Mouse (Mus musculus) forebrain, embryonic 13.5 days (tissue): Measurements from ENCODE around the gene Pmpcb. TPM values are rescaled to one million over a fixed set of nuclear protein-coding genes. Genes with fewer than 3 reads are reported as not detected.
A peak's percentile ranks its signal among the peaks of the same experiment; 100 is the strongest.
"Not testable (repeated sequence)": the region's sequence is repeated elsewhere in the genome, so short reads cannot be mapped to it uniquely, and the experiment has no call there.

Experiments
- ATAC-seq: fragments of 200-750 bp; cut with Nextera tagmentation; 2 replicates; pipeline ENCODE4 v1.8.0; 2017
- H3K27ac ChIP-seq: fragments of 300-500 bp; sonication (generic); 2 replicates; pipeline ENCODE4 v1.5.1; 2015; ENCODE audit warnings: inconsistent platforms, mild to moderate bottlenecking, moderate library complexity
- H3K27me3 ChIP-seq: fragments of 300-500 bp; sonication (generic); 2 replicates; pipeline ENCODE4 v1.6.1; 2015; ENCODE audit warnings: mild to moderate bottlenecking, inconsistent platforms
- H3K36me3 ChIP-seq: fragments of 300-500 bp; sonication (generic); 2 replicates; pipeline ENCODE4 v1.6.1; 2015; ENCODE audit warnings: mild to moderate bottlenecking, inconsistent platforms; ENCODE audit not compliant: poor library complexity, severe bottlenecking
- H3K4me1 ChIP-seq: fragments of 300-500 bp; sonication (generic); 2 replicates; pipeline ENCODE4 v1.6.1; 2015; ENCODE audit warnings: inconsistent platforms
- H3K4me2 ChIP-seq: fragments of 300-500 bp; sonication (generic); 2 replicates; pipeline ENCODE4 v1.6.1; 2015; ENCODE audit warnings: inconsistent platforms, mild to moderate bottlenecking, moderate library complexity
- H3K4me3 ChIP-seq: fragments of 300-500 bp; sonication (generic); 2 replicates; pipeline ENCODE4 v1.5.1; 2015; ENCODE audit warnings: mild to moderate bottlenecking, inconsistent platforms
- H3K9ac ChIP-seq: fragments of 300-500 bp; sonication (generic); 2 replicates; pipeline ENCODE4 v1.6.1; 2015; ENCODE audit warnings: mild to moderate bottlenecking, inconsistent platforms
- H3K9me3 ChIP-seq: fragments of 300-500 bp; sonication (generic); replicated peaks from 2 replicates; pipeline ENCODE4 v1.6.1; 2016; ENCODE audit warnings: inconsistent platforms
- WGBS: fragments of 180-500 bp; shearing (Covaris S2); methylation state at CpG from one replicate; pipeline ENCODE4 v1.1.7; 2015; 5-methylcytosine and 5-hydroxymethylcytosine counted together
- polyA plus RNA-seq: library from polyadenylated mRNA; unstranded; fragments of >200 nt; fragmentation: Nextera tagmentation; extraction: Ambion mirVana; gene quantifications from 2 replicates; pipeline ENCODE4 v1.2.1, GENCODE M21; 2015

Pmpcb gene
- 96.4 and 99.8 TPM in 2 replicates for polyA plus RNA-seq

DNA sequence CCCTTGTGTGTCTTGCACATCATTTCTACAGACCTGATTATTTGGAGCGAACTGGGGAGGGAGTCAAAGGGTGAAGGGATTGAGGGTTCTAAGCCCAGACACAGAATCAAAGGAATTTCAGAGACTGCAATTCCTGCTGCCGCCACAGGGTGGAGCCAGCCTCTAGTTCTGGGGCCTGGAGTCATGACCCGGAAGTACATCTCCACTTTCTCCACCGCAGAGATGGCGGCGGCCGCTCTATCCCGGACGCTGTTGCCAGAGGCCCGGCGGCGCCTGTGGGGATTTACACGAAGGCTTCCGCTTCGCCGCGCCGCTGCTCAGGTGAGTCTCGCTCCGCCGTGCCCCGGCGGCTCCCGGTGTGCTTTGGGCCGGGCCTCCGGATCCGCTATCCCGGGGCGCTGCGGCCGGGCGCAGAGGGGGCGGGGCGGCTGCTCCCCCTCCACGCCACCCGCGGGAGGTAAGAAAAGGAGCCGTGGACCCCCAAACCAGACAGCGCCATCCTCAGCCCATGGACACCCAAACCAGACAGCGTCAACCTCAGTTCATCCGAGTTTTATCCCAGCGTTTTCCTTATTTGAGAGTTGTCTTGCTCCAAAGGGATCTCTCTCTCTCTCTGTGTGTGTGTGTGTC is at the start of gene Pmpcb:
TSS of gene Pmpcb (plus strand) at position 186 of the 630 bp plus-strand sequence.
- H3K27ac ChIP-seq, result peak within 1 kb of the TSS; percentile 73
- no peaks in the 10 kb centered on the region for H3K27me3 ChIP-seq
- H3K4me2 ChIP-seq, result peak within 1 kb of the TSS; percentile 92
- H3K36me3 ChIP-seq, result peaks cover 34% of the 10 kb centered on the region
- H3K4me3 ChIP-seq, result peak within 1 kb of the TSS; percentile 93
- no peaks in the 10 kb centered on the region for H3K9me3 ChIP-seq
- H3K4me1 ChIP-seq, result peaks cover 42% of the 10 kb centered on the region
- WGBS, result under 1% methylated on average over 38 of the region's 42 CpGs
- peak; percentile 75 for ATAC-seq
- H3K9ac ChIP-seq, result peak within 1 kb of the TSS; percentile 91

DNA sequence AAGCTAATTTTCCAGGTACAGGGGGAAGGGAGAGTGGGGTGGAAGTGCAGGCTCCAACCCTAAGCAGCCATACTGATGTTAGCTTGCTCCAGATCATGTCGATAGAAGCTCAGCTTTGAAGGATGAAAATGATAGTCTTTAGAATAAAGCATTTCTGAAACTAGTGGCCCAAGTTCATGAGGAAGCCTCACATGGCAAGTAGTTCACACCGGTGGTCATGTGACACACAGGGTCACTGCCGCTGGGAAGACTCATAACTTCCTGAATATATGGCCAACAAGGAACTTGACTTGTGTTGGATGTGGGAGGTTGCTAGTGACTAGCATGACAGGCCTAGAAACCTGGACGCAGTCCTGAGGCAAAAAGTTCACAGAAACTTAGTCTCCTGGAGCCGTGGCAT is 44.7 kb upstream of the Pmpcb start:
- H3K36me3 ChIP-seq, result peaks cover 12% of the 10 kb centered on the region
- no peak for ATAC-seq
- H3K4me3 ChIP-seq, result no peak overlapping the region
- peaks cover 3% of the 10 kb centered on the region; the same call in 1 of the 2 replicates for H3K4me1 ChIP-seq
- H3K9me3 ChIP-seq, result no peaks in the 10 kb centered on the region
- H3K4me2 ChIP-seq, result no peak overlapping the region
- WGBS, result 92% methylated on average over 5 of the region's 5 CpGs
- H3K27ac ChIP-seq, result no peak overlapping the region
- no peak overlapping the region for H3K9ac ChIP-seq
- H3K27me3 ChIP-seq, result no peaks in the 10 kb centered on the region

DNA sequence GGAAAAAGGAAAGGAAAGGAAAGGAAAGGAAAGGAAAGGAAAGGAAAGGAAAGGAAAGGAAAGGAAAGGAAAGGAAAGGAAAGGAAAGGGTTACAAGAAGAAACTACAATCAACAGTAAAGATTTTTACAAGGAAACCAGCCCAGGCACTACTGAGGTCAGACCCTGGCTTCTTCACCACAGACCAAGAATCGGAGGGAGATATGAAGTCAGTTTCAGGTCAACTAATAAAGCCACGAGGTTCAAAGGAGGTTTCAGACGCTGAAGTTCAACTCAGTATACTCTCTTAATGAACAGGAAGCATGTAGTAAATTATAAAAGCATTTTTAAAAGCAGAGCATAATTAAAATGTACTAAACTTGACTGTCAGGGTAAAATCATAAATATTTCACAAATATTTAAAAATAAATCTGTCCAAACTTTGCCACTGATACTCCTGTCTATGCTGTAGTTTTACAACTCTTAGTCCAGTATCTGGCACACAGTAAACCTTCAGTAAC is 43.5 kb upstream of the Pmpcb start:
- H3K27ac ChIP-seq, result no peak overlapping the region
- no peaks in the 10 kb centered on the region for H3K27me3 ChIP-seq
- H3K4me3 ChIP-seq, result no peak overlapping the region
- WGBS, result 88% methylated on average over 3 of the region's 3 CpGs
- H3K4me2 ChIP-seq, result no peak overlapping the region
- H3K9ac ChIP-seq, result no peak overlapping the region
- H3K36me3 ChIP-seq, result peaks cover 12% of the 10 kb centered on the region
- H3K9me3 ChIP-seq, result no peaks in the 10 kb centered on the region
- H3K4me1 ChIP-seq, result peaks cover 5% of the 10 kb centered on the region; the same call in 1 of the 2 replicates
- no peak for ATAC-seq

DNA sequence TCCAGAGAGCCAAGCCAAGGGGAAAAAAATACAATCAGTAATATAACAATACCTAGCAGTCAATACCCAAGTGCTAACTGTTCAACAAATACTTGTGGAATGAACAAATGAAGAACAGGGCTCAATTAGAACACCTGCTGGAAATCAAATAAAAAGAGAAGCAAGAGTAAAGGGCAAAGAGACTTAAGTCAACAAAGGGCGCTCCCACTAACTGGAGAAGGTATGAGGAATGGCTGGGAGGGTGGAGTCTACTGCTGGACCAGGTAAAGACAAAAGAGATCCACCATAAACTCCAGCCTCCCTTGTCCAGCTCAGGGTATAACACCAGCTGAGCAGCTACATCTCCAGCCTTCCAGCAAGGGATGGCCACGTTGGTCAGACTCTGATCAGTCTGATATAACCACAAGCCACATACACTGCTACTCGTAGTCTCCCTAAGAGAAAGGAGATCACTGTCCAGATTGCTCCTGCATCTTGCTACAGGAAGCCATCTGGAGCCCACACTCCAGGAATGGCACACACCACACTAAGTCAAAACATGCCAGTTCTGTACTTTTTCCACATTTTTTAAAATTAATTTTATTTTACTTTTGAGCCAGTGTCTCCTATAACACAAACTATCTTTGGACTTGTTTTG is 42.0 kb upstream of the Pmpcb start:
- H3K4me3 ChIP-seq, result no peak overlapping the region
- WGBS, result 92% methylated on average over 3 of the region's 3 CpGs
- H3K27ac ChIP-seq, result no peak overlapping the region
- no peak overlapping the region for H3K4me2 ChIP-seq
- peaks cover 12% of the 10 kb centered on the region for H3K4me1 ChIP-seq
- no peaks in the 10 kb centered on the region for H3K36me3 ChIP-seq
- ATAC-seq, result no peak
- H3K27me3 ChIP-seq, result no peaks in the 10 kb centered on the region
- no peaks in the 10 kb centered on the region for H3K9me3 ChIP-seq
- no peak overlapping the region for H3K9ac ChIP-seq

DNA sequence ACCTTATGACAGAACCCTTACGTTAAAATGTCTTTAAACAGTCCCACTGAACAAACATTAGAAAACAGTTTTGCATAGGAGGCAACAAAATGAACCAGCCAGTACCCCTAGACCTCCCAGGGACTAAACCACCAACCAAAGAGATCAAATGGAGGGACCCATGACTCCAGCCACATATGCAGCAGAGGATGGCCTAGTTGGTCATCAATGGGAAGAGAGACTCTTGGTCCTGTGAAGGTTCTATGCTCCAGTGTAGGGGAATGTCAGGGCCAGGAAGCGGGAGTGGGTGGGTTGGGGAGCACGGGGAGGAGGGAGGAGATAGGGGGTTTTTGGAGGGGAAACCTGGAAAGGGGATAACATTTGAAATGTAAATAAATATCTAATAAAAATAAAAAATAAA is 37.4 kb upstream of the Pmpcb start:
- H3K4me1 ChIP-seq, result peaks cover 12% of the 10 kb centered on the region
- H3K9ac ChIP-seq, H3K27ac ChIP-seq, H3K27me3 ChIP-seq, H3K9me3 ChIP-seq, ATAC-seq, H3K36me3 ChIP-seq: not testable (repeated sequence)
- peak overlapping the region; percentile 50 for H3K4me2 ChIP-seq
- peak overlapping the region; percentile 27 for H3K4me3 ChIP-seq
- WGBS, result 74% methylated on average over 3 of the region's 3 CpGs

DNA sequence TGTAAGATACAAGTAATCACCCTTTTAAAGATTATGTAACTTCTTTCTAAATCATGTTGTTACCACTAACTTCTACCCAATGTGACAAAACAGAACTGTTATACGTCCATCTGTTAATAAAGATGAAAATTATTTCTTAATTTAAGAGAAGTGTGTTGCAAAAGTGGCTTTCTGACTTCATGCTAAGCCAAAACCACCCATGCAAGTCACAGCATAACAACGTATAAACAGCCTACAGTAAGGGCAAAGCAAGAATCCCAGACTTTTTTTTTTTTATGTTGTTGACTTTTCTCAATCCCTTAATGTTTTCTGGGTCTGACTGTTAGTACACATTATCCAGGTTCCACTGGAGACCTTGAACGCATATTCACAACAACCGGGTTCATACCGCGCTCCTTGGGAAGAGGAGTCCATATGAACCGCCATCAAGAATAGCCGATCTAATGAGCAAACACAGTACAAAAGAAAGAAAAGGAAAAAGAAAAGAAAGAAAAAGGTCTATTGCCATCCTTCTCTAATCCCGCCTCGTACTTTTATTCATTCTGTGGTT is 36.6 kb upstream of the Pmpcb start:
- Histone ChIP-seq H3K27ac (no peak overlapping the region), H3K4me3 (peak overlapping the region; percentile 67), H3K4me1 (peaks cover 12% of the 10 kb centered on the region), H3K9ac (peak overlapping the region; percentile 70), H3K4me2 (peak overlapping the region; percentile 65), H3K36me3 (no peaks in the 10 kb centered on the region), H3K27me3 (no peaks in the 10 kb centered on the region), H3K9me3 (no peaks in the 10 kb centered on the region)
- WGBS, result 7% methylated on average over 10 of the region's 10 CpGs
- no peak for ATAC-seq

DNA sequence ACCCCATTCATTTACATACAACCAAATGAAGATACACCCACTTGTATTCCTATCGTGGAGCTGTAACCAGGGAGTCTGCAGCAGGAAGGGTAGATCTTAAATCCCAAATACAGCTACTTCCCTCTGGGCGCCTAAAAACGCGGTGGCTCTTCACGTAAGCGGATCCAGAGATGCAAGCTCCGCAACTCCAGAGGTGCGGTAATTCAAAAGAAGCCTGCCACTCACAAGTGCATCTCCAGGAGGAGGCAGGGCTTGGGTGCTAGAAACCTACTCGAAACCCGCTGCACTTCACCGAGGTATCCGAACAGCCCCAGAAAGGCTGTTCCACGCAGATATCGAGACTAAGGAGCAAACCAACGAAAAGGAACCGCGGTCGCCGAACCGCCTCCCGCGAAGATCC is 36.0 kb upstream of the Pmpcb start:
- Histone ChIP-seq H3K36me3 (no peaks in the 10 kb centered on the region), H3K4me2 (peak overlapping the region; percentile 65), H3K9me3 (no peaks in the 10 kb centered on the region), H3K9ac (peak overlapping the region; percentile 70), H3K4me3 (peak overlapping the region; percentile 67), H3K27ac (peak overlapping the region; percentile 97), H3K4me1 (peaks cover 12% of the 10 kb centered on the region), H3K27me3 (no peaks in the 10 kb centered on the region)
- under 1% methylated on average over 22 of the region's 22 CpGs for WGBS
- peak; percentile 82 for ATAC-seq

DNA sequence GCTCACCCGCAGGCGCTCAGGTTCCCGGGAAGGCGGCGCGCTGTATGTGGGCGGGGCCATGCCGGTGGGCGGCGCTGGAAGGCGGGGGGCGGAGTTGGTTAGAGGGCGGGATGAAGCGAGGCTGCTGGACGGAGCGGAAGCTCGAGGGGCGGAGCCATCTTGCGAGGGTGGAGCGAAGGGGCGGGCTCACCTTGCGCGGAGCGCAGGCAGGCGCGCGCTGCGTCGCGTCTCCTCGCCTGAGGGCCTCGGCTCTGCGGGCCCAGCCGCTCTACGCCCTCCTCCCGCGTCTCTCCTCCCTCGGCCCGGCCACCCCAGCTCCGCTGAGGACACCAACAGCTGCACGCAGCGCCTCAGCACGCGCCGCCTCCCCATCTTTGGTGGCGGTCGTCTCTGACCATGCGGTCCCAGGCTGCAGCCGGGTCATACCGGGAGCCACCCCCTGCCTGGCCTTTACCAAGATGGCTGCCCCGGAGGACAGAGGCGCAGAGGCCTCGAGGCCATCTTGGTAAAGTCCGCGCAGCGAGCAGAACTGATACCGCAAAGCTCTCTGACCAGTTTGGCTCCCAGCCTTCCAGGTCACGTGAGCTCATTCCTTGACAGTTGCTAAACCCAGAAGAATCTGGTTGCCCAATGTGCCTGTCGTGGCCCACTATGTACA is 35.5 kb upstream of the Pmpcb start, which contains the start of gene Napepld:
TSS of gene Napepld (minus strand) at position 46 of the 658 bp plus-strand sequence.
- Histone ChIP-seq H3K4me1 (peaks cover 12% of the 10 kb centered on the region), H3K9me3 (no peaks in the 10 kb centered on the region), H3K27ac (peak within 1 kb of the TSS; percentile 97), H3K4me3 (peak within 1 kb of the TSS; percentile 67), H3K36me3 (no peaks in the 10 kb centered on the region), H3K4me2 (peak within 1 kb of the TSS; percentile 65), H3K9ac (peak within 1 kb of the TSS; percentile 87), H3K27me3 (no peaks in the 10 kb centered on the region)
- peak; percentile 99 for ATAC-seq
- WGBS, result under 1% methylated on average over 42 of the region's 59 CpGs

DNA sequence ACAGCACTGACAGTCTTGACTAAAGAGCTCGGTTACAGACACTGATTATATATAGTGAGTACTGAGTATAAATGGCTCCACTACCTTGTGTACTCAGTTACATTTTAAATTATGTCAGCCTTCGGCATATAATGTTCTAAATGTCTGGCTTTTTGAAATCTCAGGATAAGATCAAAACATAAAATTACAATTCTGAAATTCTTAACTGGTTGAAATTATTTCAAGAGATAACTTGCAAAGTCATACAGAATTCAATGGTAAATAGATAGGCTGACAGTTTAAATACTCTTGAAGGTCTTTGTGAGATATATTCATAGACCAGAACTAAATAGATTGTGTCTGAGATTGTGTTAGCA is 35.0 kb upstream of the Pmpcb start:
- 58% methylated on average over 2 of the region's 2 CpGs for WGBS
- Histone ChIP-seq H3K4me2 (peak overlapping the region; percentile 65), H3K27me3 (no peaks in the 10 kb centered on the region), H3K4me1 (peaks cover 11% of the 10 kb centered on the region), H3K36me3 (no peaks in the 10 kb centered on the region), H3K27ac (peak overlapping the region; percentile 97), H3K4me3 (peak overlapping the region; percentile 67), H3K9me3 (no peaks in the 10 kb centered on the region), H3K9ac (peak overlapping the region; percentile 87)
- ATAC-seq, result no peak

DNA sequence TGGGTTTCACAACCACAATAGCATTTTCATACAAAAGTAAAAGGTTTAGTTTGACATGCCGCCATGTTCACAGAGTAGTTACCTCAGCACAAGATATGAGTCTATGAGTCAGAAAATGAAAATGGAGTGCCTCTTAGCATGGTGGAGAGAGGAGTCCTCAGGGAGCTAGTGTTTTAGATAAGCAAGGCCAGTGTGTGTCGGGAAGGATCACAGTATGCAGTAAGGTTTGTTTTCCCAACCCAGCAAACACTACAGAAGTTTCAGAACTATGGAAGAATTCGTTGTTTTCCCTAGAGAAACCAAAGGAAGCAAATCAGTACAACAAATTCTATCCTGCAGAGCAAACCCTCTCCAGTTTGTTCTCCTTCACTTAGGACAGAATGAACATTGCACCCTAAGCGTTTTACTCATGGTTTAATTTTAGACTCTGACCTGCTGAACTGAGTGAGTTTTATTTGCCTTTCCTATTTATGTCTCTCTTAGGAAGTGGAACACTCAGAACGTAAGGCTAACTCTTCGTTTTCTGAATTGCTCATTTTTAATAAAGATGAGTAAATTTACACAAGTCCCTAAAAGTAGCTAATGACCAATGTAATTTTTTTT is 34.0 kb upstream of the Pmpcb start:
- H3K36me3 ChIP-seq, result no peaks in the 10 kb centered on the region
- no peak for ATAC-seq
- H3K4me1 ChIP-seq, result peaks cover 7% of the 10 kb centered on the region
- no peaks in the 10 kb centered on the region for H3K9me3 ChIP-seq
- no peak overlapping the region for H3K27ac ChIP-seq
- H3K4me2 ChIP-seq, result no peak overlapping the region
- H3K9ac ChIP-seq, result no peak overlapping the region
- 91% methylated on average over 6 of the region's 6 CpGs for WGBS
- no peak overlapping the region for H3K4me3 ChIP-seq
- no peaks in the 10 kb centered on the region for H3K27me3 ChIP-seq

DNA sequence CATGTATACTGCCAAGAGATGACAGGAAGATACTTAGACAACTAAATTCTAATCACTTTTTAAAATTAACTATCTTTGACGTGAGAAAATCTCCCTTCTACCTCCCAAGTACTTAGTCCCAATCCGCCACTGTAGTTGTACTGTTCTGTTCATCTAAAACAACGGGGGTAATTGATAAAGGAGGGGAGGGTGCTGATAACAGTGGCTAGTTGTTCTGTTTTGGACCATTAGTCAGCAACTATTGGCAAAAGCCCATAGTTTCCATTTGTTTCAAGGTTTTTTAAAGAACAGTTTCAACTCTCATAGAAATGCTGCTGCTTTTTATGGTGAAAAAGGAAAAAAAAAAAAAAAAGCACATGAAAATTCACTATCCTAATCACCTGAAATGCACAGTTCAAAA is 33.2 kb upstream of the Pmpcb start:
- 82% methylated on average over 3 of the region's 3 CpGs for WGBS
- no peak for ATAC-seq
- no peaks in the 10 kb centered on the region for H3K9me3 ChIP-seq

DNA sequence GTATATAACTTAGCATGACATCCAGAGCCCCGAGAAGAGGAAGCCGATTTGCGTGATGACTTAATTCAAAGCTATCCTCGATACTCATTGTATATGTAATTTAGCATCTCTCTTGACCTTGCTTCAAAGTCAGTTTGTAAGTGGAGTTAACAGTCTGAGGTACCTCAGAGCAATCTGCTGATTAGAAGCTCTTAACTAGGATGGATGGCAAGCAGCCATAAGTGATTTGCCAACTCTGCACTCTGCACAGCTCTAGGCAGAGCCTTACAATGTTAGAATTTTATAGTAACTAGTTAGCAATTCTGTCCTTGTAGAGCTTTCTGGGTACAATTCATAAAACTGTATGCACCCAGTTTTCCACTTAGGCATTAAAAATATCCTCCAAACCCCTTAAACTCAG is 30.4 kb upstream of the Pmpcb start:
- no peaks in the 10 kb centered on the region for H3K36me3 ChIP-seq
- WGBS, result 92% methylated on average over 4 of the region's 4 CpGs
- H3K27ac ChIP-seq, result no peak overlapping the region
- no peaks in the 10 kb centered on the region for H3K4me1 ChIP-seq
- H3K4me3 ChIP-seq, result no peak overlapping the region
- H3K9me3 ChIP-seq, result no peaks in the 10 kb centered on the region
- no peak overlapping the region for H3K4me2 ChIP-seq
- H3K9ac ChIP-seq, result no peak overlapping the region
- no peaks in the 10 kb centered on the region for H3K27me3 ChIP-seq
- no peak for ATAC-seq

More for the DNA sequence above, 33.2 kb upstream of the Pmpcb start:
- peaks cover 7% of the 10 kb centered on the region for H3K4me1 ChIP-seq
- no peak overlapping the region for H3K4me2 ChIP-seq
- H3K9ac ChIP-seq, result no peak overlapping the region
- H3K4me3 ChIP-seq, result no peak overlapping the region
- no peak overlapping the region for H3K27ac ChIP-seq
- H3K36me3 ChIP-seq, result no peaks in the 10 kb centered on the region
- no peaks in the 10 kb centered on the region for H3K27me3 ChIP-seq
